ENCODE assay signal across 11 mouse cellular contexts in genomic region chr14:119820562-119820961, GRCm38 (mm10).
A peak's percentile ranks its signal among the peaks of the same experiment; 100 is the strongest.
DNase-seq lines count a peak whose midpoint lies in the region; ATAC-seq and TF ChIP-seq lines count a peak whose summit lies in the region.
"Had no signal": no experiment of that assay in that cellular context is flagged by ENCODE, and none has a peak within 500 bp of the region (broad histone marks: within the 10 kb centered on the region; RNA-seq: fewer than 3 reads in every experiment).

No protein-coding gene starts in this region.

- H3K4me2 ChIP-seq in hindbrain, postnatal 0 days (ENCODE audit: low read depth, low read length) = no peak overlapping the region
- H3K4me2 ChIP-seq: lung, embryonic 15.5 days had no signal

- no peaks in the 10 kb centered on the region for H3K27me3 ChIP-seq in hindbrain, postnatal 0 days (ENCODE audit: insufficient read depth, low read length)
- peaks cover 10% of the 10 kb centered on the region for H3K27me3 ChIP-seq in hindbrain, embryonic 10.5 days (ENCODE audit: insufficient read depth, poor library complexity, severe bottlenecking)
- H3K27me3 ChIP-seq: lung, embryonic 15.5 days had no signal

- no peaks in the 10 kb centered on the region for H3K4me1 ChIP-seq in hindbrain, postnatal 0 days (ENCODE audit: insufficient read depth, low read length)
- H3K4me1 ChIP-seq in hindbrain, embryonic 10.5 days (replicated peaks) = peaks cover 9% of the 10 kb centered on the region; the same call in 1 of the 2 replicates
- no peaks in the 10 kb centered on the region; the same call in 1 of the 2 replicates for H3K4me1 ChIP-seq in cortical plate, adult 2 months (ENCODE audit: control insufficient read depth, insufficient read depth, low read length)
- H3K4me1 ChIP-seq: lung, embryonic 15.5 days had no signal

- no peak overlapping the region for H3K4me3 ChIP-seq in hindbrain, postnatal 0 days (ENCODE audit: low read length)
- no peak overlapping the region for H3K4me3 ChIP-seq in hindbrain, embryonic 10.5 days
- H3K4me3 ChIP-seq in cortical plate, adult 2 months (ENCODE audit: insufficient read depth, low read length) = no peak overlapping the region
- H3K4me3 ChIP-seq: lung, embryonic 15.5 days; myocyte had no signal

- 55% methylated on average over 6 of the region's 6 CpGs for WGBS in hindbrain, postnatal 0 days
- WGBS in hindbrain, embryonic 10.5 days = 56% methylated on average over 6 of the region's 6 CpGs

- no peak for TF ChIP-seq POLR2A in cortical plate, adult 2 months (IDR thresholded peaks at IDR 0.05; ENCODE audit: extremely low read depth, insufficient read depth, low read length)

- no peak for DNase-seq in hindbrain, postnatal 0 days (ENCODE audit: low spot score)
- no peak for DNase-seq in hindbrain, embryonic 10.5 days (ENCODE audit: low spot score)
- DNase-seq in testis, postnatal 10 days (ENCODE audit: low spot score) = peak; percentile 53
- DNase-seq in testis, postnatal 14 days (ENCODE audit: low spot score) = no peak
- no peak for DNase-seq in ovary, postnatal 36 days (ENCODE audit: low spot score)
- no peak for DNase-seq in ovary, postnatal 14 days (ENCODE audit: low spot score)
- DNase-seq: thymus, adult 18-20 months had no signal

- peak; percentile 51 for TF ChIP-seq CTCF in hindbrain, postnatal 0 days (IDR thresholded peaks at IDR 0.05; ENCODE audit: low read depth)
- peak; percentile 21; the same call in 1 of the 2 replicates for TF ChIP-seq CTCF in cortical plate, adult 2 months (IDR thresholded peaks at IDR 0.05; ENCODE audit: extremely low read depth, insufficient read depth, low read length)

- H3K27ac ChIP-seq in hindbrain, postnatal 0 days = no peak overlapping the region
- no peak overlapping the region for H3K27ac ChIP-seq in hindbrain, embryonic 10.5 days
- H3K27ac ChIP-seq in cortical plate, adult 2 months (ENCODE audit: insufficient read depth, low read length) = no peak overlapping the region
- H3K27ac ChIP-seq: lung, embryonic 15.5 days had no signal

- no peaks in the 10 kb centered on the region for H3K9me3 ChIP-seq in hindbrain, postnatal 0 days (ENCODE audit: low read length)
- no peaks in the 10 kb centered on the region for H3K9me3 ChIP-seq in hindbrain, embryonic 10.5 days
- H3K9me3 ChIP-seq: lung, embryonic 15.5 days had no signal

- no peak for ATAC-seq in hindbrain, postnatal 0 days
- ATAC-seq: hindbrain, embryonic 16.5 days had no signal

- H3K9ac ChIP-seq in hindbrain, postnatal 0 days (replicated peaks; ENCODE audit: low read length) = no peak overlapping the region
- H3K9ac ChIP-seq: lung, embryonic 15.5 days had no signal

- H3K36me3 ChIP-seq in hindbrain, postnatal 0 days (ENCODE audit: insufficient read depth, low read length) = no peaks in the 10 kb centered on the region
- no peaks in the 10 kb centered on the region for H3K36me3 ChIP-seq in hindbrain, embryonic 10.5 days
- H3K36me3 ChIP-seq: lung, embryonic 15.5 days had no signal
